Mouse (Mus musculus) brain, embryonic 14.5 days (tissue): ENCODE measurements around the gene Prr36. TPM values are rescaled to one million over a fixed set of nuclear protein-coding genes. Genes with fewer than 3 reads are reported as not detected.

Source experiments
- DNase-seq: peaks from one replicate; pipeline ENCODE4 v3.0.0-alpha.2; 2011; ENCODE audit warnings: low read depth
- CTCF ChIP-seq: fragments of 200-500 bp; IDR thresholded peaks from 2 replicates; pipeline ENCODE4 v1.5.1; 2012; ENCODE audit warnings: inconsistent platforms, mild to moderate bottlenecking, moderate library complexity, borderline replicate concordance; ENCODE audit not compliant: insufficient read depth, insufficient read length; ENCODE audit errors: extremely low read depth
- POLR2A ChIP-seq: fragments of 200-500 bp; IDR thresholded peaks from 2 replicates; pipeline ENCODE4 v1.6.1; 2012; ENCODE audit warnings: mild to moderate bottlenecking, inconsistent platforms, borderline replicate concordance; ENCODE audit not compliant: poor library complexity, insufficient read depth, insufficient read length, severe bottlenecking; ENCODE audit errors: extremely low read depth
- polyA plus RNA-seq: library from polyadenylated mRNA; depleted of rRNA; stranded (reverse); fragments of >200 nt; gene quantifications from 2 replicates; pipeline ENCODE4 v1.2.3, GENCODE M21; 2012; rRNA removed

The Prr36 gene
- polyA plus RNA-seq, 1 experiment, result 82.9 TPM

GRCm38 (mm10) chr8:4188605-4189004 is 28.7 kb downstream of the Prr36 start:
- DNase-seq, result no peak
- TF ChIP-seq POLR2A, result no peak
- TF ChIP-seq CTCF, result no peak

GRCm38 (mm10) chr8:4186151-4186550 is 31.1 kb downstream of the Prr36 start:
- TF ChIP-seq CTCF (no peak), POLR2A (no peak)
- DNase-seq, result no peak

- no peak for DNase-seq
- TF ChIP-seq POLR2A (no peak), CTCF (no peak)
Observed at GRCm38 (mm10) chr8:4183409-4183808, 33.9 kb downstream of the Prr36 start.

GRCm38 (mm10) chr8:4174018-4174417 is 43.2 kb downstream of the Prr36 start:
- TF ChIP-seq CTCF (no peak), POLR2A (no peak)
- no peak for DNase-seq

- no peak for DNase-seq
- TF ChIP-seq CTCF (no peak), POLR2A (no peak)
Observed at GRCm38 (mm10) chr8:4172486-4172885, 44.8 kb downstream of the Prr36 start.

- TF ChIP-seq POLR2A (no peak), CTCF (no peak)
- DNase-seq, result no peak
Observed at GRCm38 (mm10) chr8:4167918-4168317, 49.3 kb downstream of the Prr36 start.

- DNase-seq, result no peak
- TF ChIP-seq CTCF, result no peak
- TF ChIP-seq POLR2A, result no peak
Observed at GRCm38 (mm10) chr8:4166881-4167525, 50.3 kb downstream of the Prr36 start.

GRCm38 (mm10) chr8:4165852-4166751 is 51.2 kb downstream of the Prr36 start, which contains the start of gene Evi5l:
Gene Evi5l (plus strand): TSS chr8:4166567.
- TF ChIP-seq CTCF, result no peak
- peak; percentile 62; the same call in 1 of the 2 replicates for TF ChIP-seq POLR2A
- DNase-seq, result peak; percentile 100

GRCm38 (mm10) chr8:4165176-4165851 is 51.9 kb downstream of the Prr36 start:
- peak; percentile 11 for DNase-seq
- TF ChIP-seq CTCF (no peak), POLR2A (no peak)

GRCm38 (mm10) chr8:4162786-4163185 is 54.5 kb downstream of the Prr36 start:
- DNase-seq, result no peak
- TF ChIP-seq CTCF, result no peak
- TF ChIP-seq POLR2A, result no peak

Other genes starting within 250 kb of the Prr36 start
- gene Cd209f, start 111.6 kb downstream of the Prr36 start, polyA plus RNA-seq, result 0.07 TPM in 1 of 2 replicates, not detected in the other
- 0.08 TPM in 1 of 2 replicates, not detected in the other for gene Cd209g, start 83.4 kb downstream of the Prr36 start, polyA plus RNA-seq
- gene Evi5l, start 50.9 kb downstream of the Prr36 start, polyA plus RNA-seq, result 80.8 and 107 TPM in 2 replicates
- gene Lrrc8e, start 9.4 kb upstream of the Prr36 start, polyA plus RNA-seq, result not detected in 2 replicates
- 58.7 and 63.5 TPM in 2 replicates for gene Map2k7, start 21.3 kb upstream of the Prr36 start, polyA plus RNA-seq
- 4.3 and 5.6 TPM in 2 replicates for gene Gm49320, start 21.4 kb upstream of the Prr36 start, polyA plus RNA-seq
- gene Tgfbr3l, start 30.8 kb upstream of the Prr36 start, polyA plus RNA-seq, result 47.4 and 61.4 TPM in 2 replicates
- 65.5 and 75.9 TPM in 2 replicates for gene Snapc2, start 35.6 kb upstream of the Prr36 start, polyA plus RNA-seq
- gene Ctxn1, start 41.8 kb upstream of the Prr36 start, polyA plus RNA-seq, result 399 and 499 TPM in 2 replicates
- 76.3 and 92.6 TPM in 2 replicates for gene Timm44, start 58.5 kb upstream of the Prr36 start, polyA plus RNA-seq
- gene Ccl25, start 107.8 kb upstream of the Prr36 start, polyA plus RNA-seq, result 14.0 and 14.8 TPM in 2 replicates
- gene Elavl1, start 108.0 kb upstream of the Prr36 start, polyA plus RNA-seq, result 55.8 and 63.9 TPM in 2 replicates